Mouse (Mus musculus) cerebellum, adult 18-20 months (tissue): ENCODE results near the gene Lmod1.
"Not testable (repeated sequence)": the region's sequence is repeated elsewhere in the genome, so short reads cannot be mapped to it uniquely, and the experiment has no call there.

Experiments used
- DNase-seq, 2 experiments: peaks; one replicate each; pipeline ENCODE4 v3.0.0; 2021

Gene Lmod1

GRCm38 (mm10) chr1:135363446-135363845 lies 38.8 kb downstream of the Lmod1 start:
- DNase-seq: no peak

- no peak for DNase-seq
Observed at GRCm38 (mm10) chr1:135366380-135366779, 41.8 kb downstream of the Lmod1 start.

GRCm38 (mm10) chr1:135367005-135367404 lies 42.4 kb downstream of the Lmod1 start:
- DNase-seq: no peak

- no peak for DNase-seq
Observed at GRCm38 (mm10) chr1:135367595-135367994, 43.0 kb downstream of the Lmod1 start.

- DNase-seq: peak; percentile 92
Observed at GRCm38 (mm10) chr1:135368245-135368644, 43.6 kb downstream of the Lmod1 start.

GRCm38 (mm10) chr1:135368982-135369381 lies 44.4 kb downstream of the Lmod1 start:
- DNase-seq: peak; percentile 61 to 64

GRCm38 (mm10) chr1:135369415-135369814 lies 44.8 kb downstream of the Lmod1 start:
- no peak for DNase-seq

GRCm38 (mm10) chr1:135373171-135373677 lies 48.6 kb downstream of the Lmod1 start:
- no peak for DNase-seq

GRCm38 (mm10) chr1:135374175-135374867 lies 49.7 kb downstream of the Lmod1 start:
- DNase-seq: peak; percentile 63 to 67

- DNase-seq: peak; percentile 68 to 81
Observed at GRCm38 (mm10) chr1:135374868-135375581, 50.4 kb downstream of the Lmod1 start, which contains the start of gene Shisa4. Shisa4 (minus strand) TSS chr1:135375237.

- DNase-seq: no peak
Observed at GRCm38 (mm10) chr1:135378576-135378975, 54.0 kb downstream of the Lmod1 start.

- no peak for DNase-seq
Observed at GRCm38 (mm10) chr1:135379048-135379447, 54.4 kb downstream of the Lmod1 start.

- DNase-seq: peak; percentile 56 to 59
Observed at GRCm38 (mm10) chr1:135380071-135380991, 55.7 kb downstream of the Lmod1 start.

GRCm38 (mm10) chr1:135381560-135381959 lies 57.0 kb downstream of the Lmod1 start:
- not testable (repeated sequence) for DNase-seq

GRCm38 (mm10) chr1:135384171-135384570 lies 59.6 kb downstream of the Lmod1 start:
- DNase-seq: no peak

GRCm38 (mm10) chr1:135385161-135385560 lies 60.6 kb downstream of the Lmod1 start:
- no peak for DNase-seq

GRCm38 (mm10) chr1:135399466-135399865 lies 74.9 kb downstream of the Lmod1 start:
- DNase-seq: no peak

GRCm38 (mm10) chr1:135401452-135402110 lies 77.0 kb downstream of the Lmod1 start:
- no peak for DNase-seq

GRCm38 (mm10) chr1:135405356-135405755 lies 80.7 kb downstream of the Lmod1 start:
- DNase-seq: no peak

GRCm38 (mm10) chr1:135408973-135409372 lies 84.4 kb downstream of the Lmod1 start:
- DNase-seq: no peak

GRCm38 (mm10) chr1:135410967-135411366 lies 86.4 kb downstream of the Lmod1 start:
- DNase-seq: no peak

- no peak for DNase-seq
Observed at GRCm38 (mm10) chr1:135412130-135412529, 87.5 kb downstream of the Lmod1 start.
